Mouse (Mus musculus): Measurements from ENCODE around the gene Fsip2. TPM values are rescaled to one million over a fixed set of nuclear protein-coding genes. Genes with fewer than 3 reads are reported as not detected.

Gene Fsip2
- polyA plus RNA-seq (2014; fragmentation: Nextera tagmentation; extraction: Ambion mirVana) = 0.01 TPM in 1 of 2 replicates, not detected in the other

GRCm38 (mm10) chr2:82943472-82943871, at the start of gene Fsip2:
Gene Fsip2, plus strand, starts transcription at chr2:82943634.
- no peaks in the 10 kb centered on the region for H3K9me3 ChIP-seq (ENCODE audit: control insufficient read depth, low read depth, low read length)
- H3K4me1 ChIP-seq (ENCODE audit: control insufficient read depth, insufficient read depth, low read length) = no peaks in the 10 kb centered on the region
- H3K4me3 ChIP-seq (ENCODE audit: low read depth, low read length) = no peak within 1 kb of the TSS
- H3K27me3 ChIP-seq (ENCODE audit: control insufficient read depth, insufficient read depth, low read length) = no peaks in the 10 kb centered on the region
- H3K36me3 ChIP-seq (ENCODE audit: control insufficient read depth, insufficient read depth, low read length) = no peaks in the 10 kb centered on the region
- no peak within 1 kb of the TSS for H3K4me2 ChIP-seq (replicated peaks; ENCODE audit: low read depth, low read length)
- no peak within 1 kb of the TSS for H3K27ac ChIP-seq (ENCODE audit: low read length)
- ATAC-seq (ENCODE audit: insufficient number of reproducible peaks, insufficient read depth, low FRiP score, low read depth) = no peak
- WGBS = 93% methylated on average over 17 of the region's 17 CpGs
- no peak within 1 kb of the TSS for H3K9ac ChIP-seq (replicated peaks; ENCODE audit: low read depth, low read length)

GRCm38 (mm10) chr2:82963443-82963842, 20.0 kb downstream of the Fsip2 start:
- Histone ChIP-seq H3K4me1 (ENCODE audit: control insufficient read depth, insufficient read depth, low read length) (no peaks in the 10 kb centered on the region), H3K4me3 (ENCODE audit: low read depth, low read length) (no peak overlapping the region), H3K9me3 (ENCODE audit: control insufficient read depth, low read depth, low read length) (no peaks in the 10 kb centered on the region), H3K27ac (ENCODE audit: low read length) (no peak overlapping the region), H3K36me3 (ENCODE audit: control insufficient read depth, insufficient read depth, low read length) (no peaks in the 10 kb centered on the region), H3K27me3 (ENCODE audit: control insufficient read depth, insufficient read depth, low read length) (no peaks in the 10 kb centered on the region), H3K9ac (replicated peaks; ENCODE audit: low read depth, low read length) (no peak overlapping the region), H3K4me2 (replicated peaks; ENCODE audit: low read depth, low read length) (no peak overlapping the region)
- WGBS = 86% methylated on average over 3 of the region's 3 CpGs
- no peak for ATAC-seq (ENCODE audit: insufficient number of reproducible peaks, insufficient read depth, low FRiP score, low read depth)

- H3K27ac ChIP-seq (ENCODE audit: low read length) = no peak overlapping the region
- 63% methylated on average over 7 of the region's 7 CpGs for WGBS
- H3K4me1 ChIP-seq (ENCODE audit: control insufficient read depth, insufficient read depth, low read length) = no peaks in the 10 kb centered on the region
- no peak overlapping the region for H3K9ac ChIP-seq (replicated peaks; ENCODE audit: low read depth, low read length)
- H3K4me3 ChIP-seq (ENCODE audit: low read depth, low read length) = no peak overlapping the region
- no peak for ATAC-seq (ENCODE audit: insufficient number of reproducible peaks, insufficient read depth, low FRiP score, low read depth)
- H3K27me3 ChIP-seq (ENCODE audit: control insufficient read depth, insufficient read depth, low read length) = no peaks in the 10 kb centered on the region
- no peaks in the 10 kb centered on the region for H3K36me3 ChIP-seq (ENCODE audit: control insufficient read depth, insufficient read depth, low read length)
- no peak overlapping the region for H3K4me2 ChIP-seq (replicated peaks; ENCODE audit: low read depth, low read length)
- no peaks in the 10 kb centered on the region for H3K9me3 ChIP-seq (ENCODE audit: control insufficient read depth, low read depth, low read length)
Observed at GRCm38 (mm10) chr2:83025853-83026252, 82.4 kb downstream of the Fsip2 start.

- no peaks in the 10 kb centered on the region for H3K36me3 ChIP-seq (ENCODE audit: control insufficient read depth, insufficient read depth, low read length)
- no peak overlapping the region for H3K4me2 ChIP-seq (replicated peaks; ENCODE audit: low read depth, low read length)
- no peaks in the 10 kb centered on the region for H3K27me3 ChIP-seq (ENCODE audit: control insufficient read depth, insufficient read depth, low read length)
- H3K9me3 ChIP-seq (ENCODE audit: control insufficient read depth, low read depth, low read length) = no peaks in the 10 kb centered on the region
- no peak for ATAC-seq (ENCODE audit: insufficient number of reproducible peaks, insufficient read depth, low FRiP score, low read depth)
- H3K9ac ChIP-seq (replicated peaks; ENCODE audit: low read depth, low read length) = no peak overlapping the region
- H3K4me3 ChIP-seq (ENCODE audit: low read depth, low read length) = no peak overlapping the region
- no peaks in the 10 kb centered on the region for H3K4me1 ChIP-seq (ENCODE audit: control insufficient read depth, insufficient read depth, low read length)
- WGBS = 71% methylated on average over 5 of the region's 5 CpGs
- H3K27ac ChIP-seq (ENCODE audit: low read length) = no peak overlapping the region
Observed at GRCm38 (mm10) chr2:83052914-83053690, 109.7 kb downstream of the Fsip2 start.
